Mouse (Mus musculus): Measurements from ENCODE around the gene Tigit.

Gene Tigit

DNA sequence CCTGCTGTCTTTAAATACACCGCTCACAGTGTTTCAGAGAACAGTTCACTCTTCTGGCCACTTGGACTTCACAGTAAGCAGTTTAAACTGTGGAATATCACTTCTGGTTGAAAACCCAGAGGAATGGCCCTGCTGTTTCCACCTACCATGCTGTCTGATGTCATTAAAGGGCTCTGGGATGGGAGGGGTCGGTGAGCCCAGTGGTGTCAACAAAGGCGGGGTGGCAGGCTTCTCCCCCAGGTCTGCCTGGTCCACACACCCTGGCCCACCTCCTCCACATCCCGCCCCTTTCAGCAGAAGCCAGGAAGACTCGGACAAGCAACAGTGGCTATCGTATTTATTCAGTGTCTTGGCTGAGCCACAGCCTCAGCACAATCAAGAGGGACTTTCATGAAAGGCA is 44.7 kb downstream of the Tigit start:
- DNase-seq (ENCODE audit: low spot score), result no peak

- DNase-seq (ENCODE audit: low spot score), result no peak
Measured at GRCm38 (mm10) chr16:43618286-43618685, 45.7 kb downstream of the Tigit start.

GRCm38 (mm10) chr16:43617346-43617745 is 46.6 kb downstream of the Tigit start:
- DNase-seq (ENCODE audit: low spot score), result no peak

- no peak for DNase-seq (ENCODE audit: low spot score)
Measured at GRCm38 (mm10) chr16:43616348-43616747, 47.6 kb downstream of the Tigit start.

DNA sequence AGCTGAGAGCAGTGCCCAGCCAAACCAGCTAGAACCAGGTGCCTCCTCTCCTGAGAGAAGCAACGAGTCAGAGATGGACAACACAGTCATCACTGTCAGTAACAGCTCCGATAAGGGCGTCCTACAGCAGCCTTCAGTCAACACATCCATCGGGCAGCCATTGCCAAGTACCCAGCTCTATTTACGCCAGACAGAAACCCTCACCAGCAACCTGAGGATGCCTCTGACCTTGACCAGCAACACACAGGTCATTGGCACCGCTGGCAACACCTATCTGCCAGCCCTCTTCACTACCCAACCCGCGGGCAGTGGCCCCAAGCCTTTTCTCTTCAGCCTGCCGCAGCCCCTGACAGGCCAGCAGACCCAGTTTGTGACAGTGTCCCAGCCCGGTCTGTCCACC is 53.6 kb downstream of the Tigit start:
- no peak for DNase-seq (ENCODE audit: low spot score)

DNA sequence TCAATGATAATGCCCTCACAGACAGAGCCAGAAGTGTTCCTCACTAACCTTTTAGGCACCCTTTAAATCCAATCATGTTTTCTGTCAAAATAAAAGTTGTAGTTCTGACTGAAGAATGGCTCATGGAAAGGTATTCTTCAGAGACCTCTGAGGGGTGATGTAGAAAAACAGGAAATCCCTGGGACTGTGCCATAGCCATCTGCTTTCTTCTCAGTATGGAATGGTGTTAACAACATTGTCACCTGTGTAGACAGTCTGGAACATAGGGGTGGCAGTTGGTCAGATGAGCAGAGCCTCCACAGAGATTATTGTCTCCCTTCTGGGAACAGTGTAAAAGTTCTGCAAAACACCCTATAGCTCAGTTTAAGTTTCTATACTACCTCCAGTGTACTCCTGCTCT is 55.9 kb downstream of the Tigit start:
- DNase-seq (ENCODE audit: low spot score), result no peak

DNA sequence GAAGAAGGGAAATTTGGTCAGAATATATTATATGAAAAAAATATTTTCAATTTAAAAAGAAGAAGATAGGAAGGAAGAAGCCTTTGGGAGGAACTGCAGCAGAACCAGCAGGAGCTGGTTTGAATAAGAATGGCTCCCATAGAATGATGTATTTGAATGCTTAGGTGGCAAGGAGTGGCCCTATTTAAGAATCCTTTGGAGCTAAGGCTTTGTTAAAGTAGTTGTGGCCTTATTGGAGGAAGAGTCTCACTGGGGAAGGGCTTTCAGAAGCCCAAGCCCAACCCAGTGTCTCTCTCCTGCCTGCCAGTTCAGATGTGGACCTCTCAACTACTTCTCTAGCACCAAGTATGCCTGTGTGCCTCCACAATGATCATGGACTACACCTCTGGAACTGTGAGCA is 56.9 kb downstream of the Tigit start:
- no peak for DNase-seq (ENCODE audit: low spot score)

GRCm38 (mm10) chr16:43604399-43605013 is 59.4 kb downstream of the Tigit start:
- no peak for DNase-seq (ENCODE audit: low spot score)

- no peak for DNase-seq (ENCODE audit: low spot score)
Measured at GRCm38 (mm10) chr16:43603591-43604141, 60.3 kb downstream of the Tigit start.

DNA sequence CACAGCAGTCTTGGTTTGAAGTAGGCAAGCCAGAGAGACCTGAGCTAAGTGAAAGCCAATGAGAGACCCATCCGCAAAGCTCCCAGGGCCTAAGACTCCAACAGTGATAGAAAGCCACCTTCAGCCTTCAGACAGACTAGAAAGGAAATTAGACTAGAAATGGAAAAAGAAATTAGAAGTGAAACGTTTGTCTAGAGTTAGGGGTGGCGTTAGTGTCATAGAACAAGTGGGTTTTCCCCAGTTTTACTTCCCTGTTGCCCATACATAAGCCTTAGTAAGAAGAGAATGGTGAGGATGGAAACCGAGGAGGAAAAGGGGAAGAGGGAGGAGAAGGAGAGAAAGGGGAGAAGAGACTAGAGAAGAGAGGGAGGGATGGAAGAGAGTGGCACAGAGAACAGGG is 61.4 kb downstream of the Tigit start:
- DNase-seq (ENCODE audit: low spot score), result no peak

- no peak for DNase-seq (ENCODE audit: low spot score)
Measured at GRCm38 (mm10) chr16:43599707-43600106, 64.2 kb downstream of the Tigit start.

Data from spleen, adult 12 weeks (tissue).